ENCODE assay signal across 8 mouse cellular contexts in the genomic region with DNA sequence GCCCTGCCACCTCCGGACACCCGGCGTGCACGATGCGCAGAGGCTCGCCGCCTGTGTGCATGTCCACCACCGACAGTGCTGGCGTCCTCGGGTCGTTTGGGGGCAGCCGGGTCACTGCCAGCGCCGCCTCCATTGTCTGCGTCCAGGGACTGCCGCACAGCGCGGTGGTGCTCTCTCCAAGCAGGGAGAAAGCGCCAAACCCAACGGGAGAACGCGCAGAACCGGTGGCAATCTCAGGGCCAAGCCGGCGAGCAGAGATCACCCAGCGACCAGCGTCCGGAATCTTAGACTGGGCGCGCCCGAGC. TPM values are rescaled to one million over a fixed set of nuclear protein-coding genes. Genes with fewer than 3 reads are reported as not detected.
A peak's percentile ranks its signal among the peaks of the same experiment; 100 is the strongest.
DNase-seq lines count a peak whose midpoint lies in the region; ATAC-seq and TF ChIP-seq lines count a peak whose summit lies in the region.

No protein-coding gene starts in this region.

- no peak for TF ChIP-seq CTCF in left cerebral cortex, adult 2 months (IDR thresholded peaks at IDR 0.05)

- DNase-seq in left cerebral cortex, adult 2 months (ENCODE audit: extremely low spot score in 1 of 2, low spot score in 2 of 2), result no peak
- no peak for DNase-seq in left cerebral cortex, postnatal 10 days (ENCODE audit: extremely low spot score in 1 of 2, low spot score in 2 of 2)
- no peak for DNase-seq in embryonic facial prominence, embryonic 14.5 days (ENCODE audit: low spot score)
- no peak for DNase-seq in limb, embryonic 10.5 days (ENCODE audit: low spot score)
- no peak for DNase-seq in spleen, adult 18-20 months
- DNase-seq in thymus, postnatal 14 days, result no peak
- no peak for DNase-seq in adrenal gland, adult 2 months

- no peaks in the 10 kb centered on the region for H3K9me3 ChIP-seq in embryonic facial prominence, embryonic 14.5 days (ENCODE audit: control insufficient read depth, low read length)
- no peaks in the 10 kb centered on the region for H3K9me3 ChIP-seq in limb, embryonic 10.5 days (replicated peaks)
- no peaks in the 10 kb centered on the region for H3K9me3 ChIP-seq in neural tube, embryonic 14.5 days (ENCODE audit: control insufficient read depth, low read length)

- H3K4me2 ChIP-seq in embryonic facial prominence, embryonic 14.5 days (ENCODE audit: low read depth, low read length), result peak overlapping the region; percentile 87
- H3K4me2 ChIP-seq in neural tube, embryonic 14.5 days (ENCODE audit: low read depth, low read length), result peak overlapping the region; percentile 85

- peaks cover 25% of the 10 kb centered on the region for H3K4me1 ChIP-seq in embryonic facial prominence, embryonic 14.5 days (ENCODE audit: control insufficient read depth, insufficient read depth, low read length)
- peaks cover 37% of the 10 kb centered on the region for H3K4me1 ChIP-seq in limb, embryonic 10.5 days
- H3K4me1 ChIP-seq in neural tube, embryonic 14.5 days (ENCODE audit: control insufficient read depth, insufficient read depth, low read length), result peaks cover 21% of the 10 kb centered on the region

- intact Hi-C loops in left cerebral cortex, adult 2 months (cut with DNase I), result loop anchor here (2.0 to 10.0 kb wide), 4 partner anchors 14 to 680 kb away; a partner anchor contains a TSS
- intact Hi-C loops in left cerebral cortex, postnatal 10 days (cut with DNase I), result no loop called here

- H3K27me3 ChIP-seq in embryonic facial prominence, embryonic 14.5 days (replicated peaks; ENCODE audit: control insufficient read depth, insufficient read depth, low read length), result no peaks in the 10 kb centered on the region
- H3K27me3 ChIP-seq in limb, embryonic 10.5 days (ENCODE audit: low read depth, poor library complexity, severe bottlenecking), result no peaks in the 10 kb centered on the region
- no peaks in the 10 kb centered on the region for H3K27me3 ChIP-seq in neural tube, embryonic 14.5 days (ENCODE audit: control insufficient read depth, insufficient read depth, low read length)

- H3K27ac ChIP-seq in left cerebral cortex, adult 2 months, result peak overlapping the region; percentile 70
- peak overlapping the region; percentile 81 for H3K27ac ChIP-seq in embryonic facial prominence, embryonic 14.5 days (replicated peaks; ENCODE audit: low read depth, low read length)
- H3K27ac ChIP-seq in limb, embryonic 10.5 days, result peak overlapping the region; percentile 95
- H3K27ac ChIP-seq in neural tube, embryonic 14.5 days (ENCODE audit: low read depth, low read length), result peak overlapping the region; percentile 82

- H3K4me3 ChIP-seq in left cerebral cortex, adult 2 months, result peak overlapping the region; percentile 67
- H3K4me3 ChIP-seq in embryonic facial prominence, embryonic 14.5 days (ENCODE audit: low read depth, low read length), result peak overlapping the region; percentile 64
- peak overlapping the region; percentile 77 for H3K4me3 ChIP-seq in limb, embryonic 10.5 days
- H3K4me3 ChIP-seq in neural tube, embryonic 14.5 days (ENCODE audit: low read depth, low read length), result peak overlapping the region; percentile 72

- 2% methylated on average over 17 of the region's 31 CpGs for WGBS in embryonic facial prominence, embryonic 14.5 days
- WGBS in limb, embryonic 10.5 days, result 0% methylated on average over 31 of the region's 31 CpGs
- under 1% methylated on average over 31 of the region's 31 CpGs for WGBS in neural tube, embryonic 14.5 days

- 0 out of 2 replicates have a peak, but pooled peaks cover 3% of the 10 kb centered on the region for H3K36me3 ChIP-seq in embryonic facial prominence, embryonic 14.5 days (ENCODE audit: control insufficient read depth, insufficient read depth, low read length)
- H3K36me3 ChIP-seq in limb, embryonic 10.5 days, result peaks cover 3% of the 10 kb centered on the region
- H3K36me3 ChIP-seq in neural tube, embryonic 14.5 days (ENCODE audit: control insufficient read depth, insufficient read depth, low read length), result no peaks in the 10 kb centered on the region

- ATAC-seq in embryonic facial prominence, embryonic 14.5 days (ENCODE audit: low read depth), result no peak; the same call in 1 of the 2 replicates
- ATAC-seq in neural tube, embryonic 14.5 days (ENCODE audit: low read depth), result no peak

- peak overlapping the region; percentile 79 for H3K9ac ChIP-seq in embryonic facial prominence, embryonic 14.5 days (ENCODE audit: low read depth, low read length)
- H3K9ac ChIP-seq in neural tube, embryonic 14.5 days (replicated peaks; ENCODE audit: low read depth, low read length), result peak overlapping the region; percentile 63

RNA-seq across cellular contexts. Expression of a gene that starts 0.3 kb away (rescaled TPM):
- total RNA-seq in left cerebral cortex, adult 2 months (2021), result 1 to 10 TPM; 2.6 to 3.9 TPM
- total RNA-seq in left cerebral cortex, postnatal 10 days (2021), result 1 to 10 TPM; 3.4 to 3.8 TPM
- polyA plus RNA-seq in embryonic facial prominence, embryonic 14.5 days (2014; fragmentation: Nextera tagmentation; extraction: Ambion mirVana), result 18.6 and 21.5 TPM in 2 replicates
- 7.4 and 9.9 TPM in 2 replicates for polyA plus RNA-seq in limb, embryonic 10.5 days (2016; fragmentation: Nextera tagmentation; extraction: Ambion mirVana)
- 14.4 and 16.6 TPM in 2 replicates for polyA plus RNA-seq in neural tube, embryonic 14.5 days (2014; fragmentation: Nextera tagmentation; extraction: Ambion mirVana)
- total RNA-seq in adrenal gland, adult 2 months (2021), result 10 to 100 TPM; 15.3 to 18.9 TPM
- 103 and 106 TPM in 2 replicates for polyA plus RNA-seq in adrenal gland, adult 2 months (2012; rRNA removed)

RNA-seq across cellular contexts. Expression of a gene that starts 0.4 kb away (rescaled TPM):
- 10 to 100 TPM; 52.4 to 55.6 TPM for total RNA-seq in left cerebral cortex, adult 2 months (2021)
- total RNA-seq in left cerebral cortex, postnatal 10 days (2021), result 10 to 100 TPM; 51.3 to 56.0 TPM
- 49.3 and 56.4 TPM in 2 replicates for polyA plus RNA-seq in embryonic facial prominence, embryonic 14.5 days (2014; fragmentation: Nextera tagmentation; extraction: Ambion mirVana)
- 67.5 and 69.6 TPM in 2 replicates for polyA plus RNA-seq in limb, embryonic 10.5 days (2016; fragmentation: Nextera tagmentation; extraction: Ambion mirVana)
- polyA plus RNA-seq in neural tube, embryonic 14.5 days (2014; fragmentation: Nextera tagmentation; extraction: Ambion mirVana), result 101 and 113 TPM in 2 replicates
- total RNA-seq in adrenal gland, adult 2 months (2021), result 10 to 100 TPM; 48.0 to 49.0 TPM
- polyA plus RNA-seq in adrenal gland, adult 2 months (2012; rRNA removed), result 92.1 and 92.2 TPM in 2 replicates

RNA-seq across cellular contexts. Expression of a gene that starts 14.1 kb away (rescaled TPM):
- total RNA-seq in left cerebral cortex, adult 2 months (2021), result 10 to 100 TPM; 12.8 to 16.5 TPM
- total RNA-seq in left cerebral cortex, postnatal 10 days (2021), result 10 to 100 TPM; 14.1 to 15.5 TPM
- 1.0 and 1.5 TPM in 2 replicates for polyA plus RNA-seq in embryonic facial prominence, embryonic 14.5 days (2014; fragmentation: Nextera tagmentation; extraction: Ambion mirVana)
- 0.23 and 0.24 TPM in 2 replicates for polyA plus RNA-seq in limb, embryonic 10.5 days (2016; fragmentation: Nextera tagmentation; extraction: Ambion mirVana)
- polyA plus RNA-seq in neural tube, embryonic 14.5 days (2014; fragmentation: Nextera tagmentation; extraction: Ambion mirVana), result 6.2 and 8.7 TPM in 2 replicates
- 1 to 10 TPM; 2.6 to 2.7 TPM for total RNA-seq in adrenal gland, adult 2 months (2021)
- polyA plus RNA-seq in adrenal gland, adult 2 months (2012; rRNA removed), result 14.1 and 16.2 TPM in 2 replicates
